21 mouse cellular contexts compared by ENCODE assay signal in genomic region chr15:98998775-98999157, GRCm38 (mm10). TPM values are rescaled to one million over a fixed set of nuclear protein-coding genes. Genes with fewer than 3 reads are reported as not detected.
DNase-seq lines count a peak whose midpoint lies in the region; ATAC-seq and TF ChIP-seq lines count a peak whose summit lies in the region.
"Had no signal": no experiment of that assay in that cellular context is flagged by ENCODE, and none has a peak within 500 bp of the region (broad histone marks: within the 10 kb centered on the region; RNA-seq: fewer than 3 reads in every experiment).

No protein-coding gene starts in this region.

- no peaks in the 10 kb centered on the region for H3K79me2 ChIP-seq in heart, adult 2 months (replicated peaks; ENCODE audit: control insufficient read depth, insufficient read depth, low read length)

- H3K9me3 ChIP-seq in heart, postnatal 0 days (replicated peaks; ENCODE audit: control insufficient read depth, low read length) = peaks cover 2% of the 10 kb centered on the region; the same call in 1 of the 2 replicates
- H3K9me3 ChIP-seq in lung, postnatal 0 days (ENCODE audit: low read length) = no peaks in the 10 kb centered on the region
- peaks cover 2% of the 10 kb centered on the region; the same call in 1 of the 2 replicates for H3K9me3 ChIP-seq in liver, postnatal 0 days (ENCODE audit: low read length)
- H3K9me3 ChIP-seq: embryonic facial prominence, embryonic 13.5 days had no signal

- intact Hi-C loops in heart, adult 2 months (cut with DNase I) = no loop called here

- peaks cover 5% of the 10 kb centered on the region for H3K4me1 ChIP-seq in heart, adult 2 months (ENCODE audit: control insufficient read depth, insufficient read depth, low read length)
- H3K4me1 ChIP-seq in heart, postnatal 0 days (ENCODE audit: control insufficient read depth, insufficient read depth) = peaks cover 26% of the 10 kb centered on the region
- 0 out of 2 replicates have a peak, but pooled peaks cover 6% of the 10 kb centered on the region for H3K4me1 ChIP-seq in lung, postnatal 0 days (ENCODE audit: insufficient read depth, low read depth, low read length)
- H3K4me1 ChIP-seq in liver, postnatal 0 days (ENCODE audit: insufficient read depth) = peaks cover 10% of the 10 kb centered on the region

- no peak for TF ChIP-seq CTCF in heart, adult 2 months (IDR thresholded peaks at IDR 0.05)
- TF ChIP-seq CTCF in heart, postnatal 0 days (IDR thresholded peaks at IDR 0.05; ENCODE audit: low read depth) = no peak
- no peak for TF ChIP-seq CTCF in lung, postnatal 0 days (IDR thresholded peaks at IDR 0.05)
- TF ChIP-seq CTCF in liver, postnatal 0 days (IDR thresholded peaks at IDR 0.05; ENCODE audit: low read depth) = no peak

- 23% methylated on average over 6 of the region's 6 CpGs for WGBS in heart, adult 2 months
- 27% methylated on average over 6 of the region's 6 CpGs for WGBS in heart, postnatal 0 days
- WGBS in lung, postnatal 0 days = 30% methylated on average over 6 of the region's 6 CpGs
- 27% methylated on average over 6 of the region's 6 CpGs for WGBS in liver, postnatal 0 days (ENCODE audit: insufficient replicate concordance)

- H3K27ac ChIP-seq in heart, adult 2 months = peak overlapping the region; percentile 72
- peak overlapping the region; percentile 93 for H3K27ac ChIP-seq in heart, postnatal 0 days (ENCODE audit: low read depth)
- no peak overlapping the region for H3K27ac ChIP-seq in lung, postnatal 0 days (ENCODE audit: low read length)
- no peak overlapping the region for H3K27ac ChIP-seq in liver, postnatal 0 days (ENCODE audit: low read depth)
- H3K27ac ChIP-seq: embryonic facial prominence, embryonic 13.5 days; limb, embryonic 13.5 days had no signal

- no peak overlapping the region for H3K4me2 ChIP-seq in heart, postnatal 0 days (ENCODE audit: low read depth, low read length)
- no peak overlapping the region for H3K4me2 ChIP-seq in lung, postnatal 0 days (replicated peaks; ENCODE audit: low read depth, low read length)
- no peak overlapping the region for H3K4me2 ChIP-seq in liver, postnatal 0 days (ENCODE audit: low read depth, low read length)
- H3K4me2 ChIP-seq: embryonic facial prominence, embryonic 13.5 days; limb, embryonic 13.5 days had no signal

- no peak overlapping the region for H3K4me3 ChIP-seq in heart, adult 2 months
- H3K4me3 ChIP-seq in heart, postnatal 0 days (ENCODE audit: low read depth, low read length) = no peak overlapping the region
- H3K4me3 ChIP-seq in lung, postnatal 0 days (ENCODE audit: low read depth, low read length) = no peak overlapping the region
- no peak overlapping the region for H3K4me3 ChIP-seq in liver, postnatal 0 days (ENCODE audit: low read depth, low read length)
- H3K4me3 ChIP-seq: embryonic facial prominence, embryonic 13.5 days; limb, embryonic 13.5 days had no signal

- no peak for TF ChIP-seq EP300 in heart, adult 2 months (IDR thresholded peaks at IDR 0.05; ENCODE audit: insufficient read depth, low read depth, low read length)
- no peak for TF ChIP-seq EP300 in heart, postnatal 0 days (IDR thresholded peaks at IDR 0.05; ENCODE audit: low read depth)
- TF ChIP-seq EP300 in lung, postnatal 0 days (IDR thresholded peaks at IDR 0.05) = no peak
- no peak for TF ChIP-seq EP300 in liver, postnatal 0 days (IDR thresholded peaks at IDR 0.05; ENCODE audit: low read depth)

- TF ChIP-seq POLR2A in heart, adult 2 months (IDR thresholded peaks at IDR 0.05; ENCODE audit: insufficient read depth, low read depth, low read length) = no peak

- ATAC-seq in heart, postnatal 0 days (ENCODE audit: insufficient read depth, low read depth) = no peak
- ATAC-seq in lung, postnatal 0 days = no peak
- no peak for ATAC-seq in liver, postnatal 0 days
- ATAC-seq in activated CD4-positive, CD25-positive, alpha-beta regulatory T cell, adult 4 months = no peak

- no peak overlapping the region for H3K9ac ChIP-seq in heart, adult 2 months (ENCODE audit: low read depth, low read length)
- H3K9ac ChIP-seq in heart, postnatal 0 days (replicated peaks; ENCODE audit: low read depth, low read length) = no peak overlapping the region
- H3K9ac ChIP-seq in lung, postnatal 0 days (replicated peaks; ENCODE audit: low read depth) = no peak overlapping the region
- 0 out of 2 replicates have a peak overlapping the region, but pooled peaks have one; percentile 7 for H3K9ac ChIP-seq in liver, postnatal 0 days (replicated peaks)
- H3K9ac ChIP-seq: embryonic facial prominence, embryonic 13.5 days; limb, embryonic 13.5 days had no signal

- DNase-seq in heart, adult 2 months = no peak
- DNase-seq in heart, adult 9 months (ENCODE audit: low spot score in 2 of 2) = no peak
- no peak for DNase-seq in heart, postnatal 0 days (ENCODE audit: low spot score)
- no peak for DNase-seq in heart, adult 8-10 months (ENCODE audit: low spot score)
- peak; percentile 4 for DNase-seq in lung, postnatal 0 days (ENCODE audit: low spot score)
- DNase-seq in lung, postnatal 14 days = no peak
- DNase-seq in liver, postnatal 0 days = no peak
- DNase-seq: cerebellum, adult 9-10 months; kidney, adult 9 months; lung, postnatal 36 days; thymus, adult 2 months had no signal

- H3K36me3 ChIP-seq in heart, adult 2 months (ENCODE audit: control insufficient read depth, insufficient read depth, low read length) = no peaks in the 10 kb centered on the region
- H3K36me3 ChIP-seq in heart, postnatal 0 days (replicated peaks; ENCODE audit: control insufficient read depth, insufficient read depth, low read length) = no peaks in the 10 kb centered on the region
- no peaks in the 10 kb centered on the region for H3K36me3 ChIP-seq in lung, postnatal 0 days (ENCODE audit: insufficient read depth, low read length)
- H3K36me3 ChIP-seq in liver, postnatal 0 days (replicated peaks; ENCODE audit: insufficient read depth, low read length) = no peaks in the 10 kb centered on the region
- H3K36me3 ChIP-seq: embryonic facial prominence, embryonic 13.5 days; limb, embryonic 13.5 days had no signal

- H3K27me3 ChIP-seq in heart, adult 2 months (ENCODE audit: control insufficient read depth, insufficient read depth, low read length) = no peaks in the 10 kb centered on the region
- H3K27me3 ChIP-seq in heart, postnatal 0 days (ENCODE audit: control insufficient read depth, insufficient read depth, low read length) = no peaks in the 10 kb centered on the region
- no peaks in the 10 kb centered on the region for H3K27me3 ChIP-seq in lung, postnatal 0 days (replicated peaks; ENCODE audit: insufficient read depth, low read length)
- H3K27me3 ChIP-seq in liver, postnatal 0 days (ENCODE audit: insufficient read depth, low read length) = no peaks in the 10 kb centered on the region
- H3K27me3 ChIP-seq: embryonic facial prominence, embryonic 13.5 days; limb, embryonic 13.5 days had no signal

RNA-seq across cellular contexts. Expression of gene Tuba1c, which starts 30.9 kb away (rescaled TPM):
- 10 to 100 TPM; 30.1 to 39.0 TPM for total RNA-seq in heart, adult 2 months (2021)
- 58.6 and 74.4 TPM in 2 replicates for polyA plus RNA-seq in heart, adult 2 months (2012; rRNA removed)
- total RNA-seq in heart, postnatal 0 days (2014; rRNA removed; ENCODE audit: low replicate concordance) = 309 and 399 TPM in 2 replicates
- polyA plus RNA-seq in heart, postnatal 0 days (2015; fragmentation: Nextera tagmentation; extraction: Ambion mirVana) = 73.8 and 97.1 TPM in 2 replicates
- 10 to 100 TPM; 32.2 to 40.4 (median 33.3) TPM for total RNA-seq in heart, adult 8-10 months (2022)
- 45.1 and 53.2 TPM in 2 replicates for polyA plus RNA-seq in lung, postnatal 0 days (2015; fragmentation: Nextera tagmentation; extraction: Ambion mirVana)
- 149 and 152 TPM in 2 replicates for polyA plus RNA-seq in liver, postnatal 0 days (2015; fragmentation: Nextera tagmentation; extraction: Ambion mirVana)
- 100 to 1,000 TPM in 1 of 2 experiments, 10 to 100 TPM in 1; 98.3 to 120 TPM for polyA plus RNA-seq in activated CD4-positive, CD25-positive, alpha-beta regulatory T cell, adult 4 months (2017; shearing (Covaris generic))

RNA-seq across cellular contexts. Expression of gene Tuba1a, which starts 45.3 kb away (rescaled TPM):
- 10 to 100 TPM; 57.0 to 85.0 TPM for total RNA-seq in heart, adult 2 months (2021)
- 165 and 235 TPM in 2 replicates for polyA plus RNA-seq in heart, adult 2 months (2012; rRNA removed)
- 1,016 and 1,136 TPM in 2 replicates for total RNA-seq in heart, postnatal 0 days (2014; rRNA removed; ENCODE audit: low replicate concordance)
- polyA plus RNA-seq in heart, postnatal 0 days (2015; fragmentation: Nextera tagmentation; extraction: Ambion mirVana) = 404 and 408 TPM in 2 replicates
- 10 to 100 TPM; 37.4 to 83.6 (median 67.3) TPM for total RNA-seq in heart, adult 8-10 months (2022)
- polyA plus RNA-seq in lung, postnatal 0 days (2015; fragmentation: Nextera tagmentation; extraction: Ambion mirVana) = 881 and 945 TPM in 2 replicates
- polyA plus RNA-seq in liver, postnatal 0 days (2015; fragmentation: Nextera tagmentation; extraction: Ambion mirVana) = 28.1 and 28.7 TPM in 2 replicates
- 100 to 1,000 TPM; 243 to 273 TPM for polyA plus RNA-seq in activated CD4-positive, CD25-positive, alpha-beta regulatory T cell, adult 4 months (2017; shearing (Covaris generic))

RNA-seq across cellular contexts. Expression of gene Gm49450, which starts 45.4 kb away (rescaled TPM):
- not detected for total RNA-seq in heart, adult 2 months (2021)
- polyA plus RNA-seq in heart, adult 2 months (2012; rRNA removed) = 26.2 TPM in 1 of 2 replicates, not detected in the other
- 78.3 and 158 TPM in 2 replicates for total RNA-seq in heart, postnatal 0 days (2014; rRNA removed; ENCODE audit: low replicate concordance)
- not detected in 2 replicates for polyA plus RNA-seq in heart, postnatal 0 days (2015; fragmentation: Nextera tagmentation; extraction: Ambion mirVana)
- not detected for total RNA-seq in heart, adult 8-10 months (2022)
- polyA plus RNA-seq in lung, postnatal 0 days (2015; fragmentation: Nextera tagmentation; extraction: Ambion mirVana) = not detected in 2 replicates
- polyA plus RNA-seq in liver, postnatal 0 days (2015; fragmentation: Nextera tagmentation; extraction: Ambion mirVana) = not detected in 2 replicates
- not detected for polyA plus RNA-seq in activated CD4-positive, CD25-positive, alpha-beta regulatory T cell, adult 4 months (2017; shearing (Covaris generic))
- total RNA-seq: adrenal gland, postnatal 4 days; gastrocnemius, postnatal 4 days; layer of hippocampus, postnatal 14 days; left cerebral cortex, postnatal 10 days had no signal
- polyA plus RNA-seq: embryonic facial prominence, embryonic 13.5 days; limb, embryonic 13.5 days; midbrain, postnatal 0 days; neural tube, embryonic 11.5 days; stomach, embryonic 14.5 days had no signal

RNA-seq across cellular contexts. Expression of gene Prph, which starts 56.2 kb away (rescaled TPM):
- under 1 TPM; 0.13 to 0.80 TPM for total RNA-seq in heart, adult 2 months (2021)
- 1.00 and 2.1 TPM in 2 replicates for polyA plus RNA-seq in heart, adult 2 months (2012; rRNA removed)
- total RNA-seq in heart, postnatal 0 days (2014; rRNA removed; ENCODE audit: low replicate concordance) = 2.0 TPM in 1 of 2 replicates, not detected in the other
- polyA plus RNA-seq in heart, postnatal 0 days (2015; fragmentation: Nextera tagmentation; extraction: Ambion mirVana) = 0.07 and 0.84 TPM in 2 replicates
- total RNA-seq in heart, adult 8-10 months (2022) = 1 to 10 TPM in 1 of 4 experiments, under 1 TPM in 3; 0.16 to 1.4 (median 0.47) TPM
- polyA plus RNA-seq in lung, postnatal 0 days (2015; fragmentation: Nextera tagmentation; extraction: Ambion mirVana) = 0.32 and 0.42 TPM in 2 replicates
- 0.53 and 0.85 TPM in 2 replicates for polyA plus RNA-seq in liver, postnatal 0 days (2015; fragmentation: Nextera tagmentation; extraction: Ambion mirVana)
- polyA plus RNA-seq in activated CD4-positive, CD25-positive, alpha-beta regulatory T cell, adult 4 months (2017; shearing (Covaris generic)) = not detected

Comparison
In these comparisons a context has a peak if more than half of its experiments do, and no peak if none do; other contexts are left out.
1. H3K27ac ChIP-seq: peak in heart, adult 2 months (single experiment) and heart, postnatal 0 days (single experiment); none in lung, postnatal 0 days (single experiment) and liver, postnatal 0 days (single experiment).